Mouse (Mus musculus) liver, adult 2 months (tissue): ENCODE data around the gene C87436.
A peak's percentile ranks its signal among the peaks of the same experiment; 100 is the strongest.

ENCODE experiments used
- CTCF ChIP-seq: fragments of 200-500 bp; IDR thresholded peaks from 2 replicates; pipeline ENCODE4 v1.5.1; 2011; ENCODE audit warnings: low read depth, low read length, control low read depth
- POLR2A ChIP-seq: fragments of 200-500 bp; IDR thresholded peaks from 2 replicates; pipeline ENCODE4 v1.6.1; 2011; ENCODE audit warnings: low read length, control low read depth; ENCODE audit not compliant: insufficient read depth; ENCODE audit errors: extremely low read depth

DNA sequence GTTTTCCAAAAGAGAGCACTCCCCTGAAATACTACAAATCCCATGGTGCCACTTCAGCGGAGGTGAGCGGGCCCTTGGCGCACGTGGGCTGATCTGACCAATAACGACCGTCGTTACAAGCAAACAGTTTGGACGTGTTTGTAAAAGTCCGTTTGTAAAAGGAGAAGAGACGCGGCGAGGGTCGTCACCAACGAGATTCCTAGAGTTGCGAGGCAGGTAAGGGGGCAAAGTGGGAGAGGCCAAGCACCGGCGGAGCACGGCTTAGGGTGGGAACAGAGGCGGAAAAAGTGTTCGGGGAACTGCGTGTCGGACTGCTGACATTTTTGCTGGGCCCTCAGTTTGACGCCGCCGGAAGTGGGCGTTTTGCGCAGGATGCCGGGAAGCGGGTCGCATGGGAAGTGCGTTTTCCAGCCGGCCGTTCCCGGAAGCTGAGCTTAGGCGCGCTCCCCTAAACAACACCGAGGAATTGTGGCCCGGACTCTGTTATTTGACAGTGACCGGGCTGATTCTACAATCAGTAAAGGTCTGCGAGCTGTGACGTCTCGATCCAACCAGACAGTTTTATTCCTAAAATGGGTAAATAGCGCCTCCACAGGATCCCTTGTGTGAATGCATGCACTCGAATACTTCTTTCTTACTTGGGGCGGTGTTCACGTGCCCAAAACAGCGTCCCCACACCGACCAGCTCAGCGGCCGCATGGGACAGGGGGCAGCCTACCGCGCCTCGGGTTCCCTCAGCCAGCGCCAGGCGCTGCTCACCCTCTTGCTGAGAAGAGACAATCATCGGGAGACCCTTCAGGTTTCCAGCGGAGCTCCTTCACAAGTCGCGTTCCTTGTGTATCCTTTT is at the start of gene C87436:
- TF ChIP-seq CTCF (0 out of 2 replicates have a peak, but pooled peaks have one; percentile 0), POLR2A (peak; percentile 25; the same call in 1 of the 2 replicates)
